Comparison of ENCODE assay signal across 8 mouse cellular contexts in genomic region chr8:70597417-70598272, GRCm38 (mm10). TPM values are rescaled to one million over a fixed set of nuclear protein-coding genes. Genes with fewer than 3 reads are reported as not detected.
DNase-seq lines count a peak whose midpoint lies in the region; ATAC-seq and TF ChIP-seq lines count a peak whose summit lies in the region.

No protein-coding gene starts in this region.

- DNase-seq in kidney, postnatal 0 days (ENCODE audit: low spot score), result no peak
- DNase-seq in kidney, postnatal 36 days, result no peak
- DNase-seq in hindbrain, postnatal 0 days (ENCODE audit: low spot score), result peak; percentile 25
- no peak for DNase-seq in neural tube, embryonic 11.5 days (ENCODE audit: low spot score)
- DNase-seq in yolk sac, embryonic 10.5 days (ENCODE audit: low spot score), result no peak
- no peak for DNase-seq in spleen, postnatal 4 days (ENCODE audit: low spot score in 2 of 2)
- DNase-seq in frontal cortex, adult 2 months (ENCODE audit: extremely low spot score in 1 of 2, low spot score in 1 of 2), result no peak

- no peak for TF ChIP-seq CTCF in kidney, postnatal 0 days (IDR thresholded peaks at IDR 0.05; ENCODE audit: low read depth)
- TF ChIP-seq CTCF in hindbrain, postnatal 0 days (IDR thresholded peaks at IDR 0.05; ENCODE audit: low read depth), result no peak

- peaks cover 40% of the 10 kb centered on the region for H3K4me1 ChIP-seq in kidney, postnatal 0 days (replicated peaks; ENCODE audit: insufficient read depth, low read length)
- H3K4me1 ChIP-seq in embryonic facial prominence, embryonic 13.5 days, result peaks cover 74% of the 10 kb centered on the region
- peaks cover 34% of the 10 kb centered on the region for H3K4me1 ChIP-seq in hindbrain, postnatal 0 days (ENCODE audit: insufficient read depth, low read length)
- H3K4me1 ChIP-seq in neural tube, embryonic 11.5 days (ENCODE audit: control insufficient read depth, insufficient read depth, low read length), result peaks cover 51% of the 10 kb centered on the region

- H3K4me3 ChIP-seq in kidney, postnatal 0 days (replicated peaks; ENCODE audit: low read depth, low read length), result peak overlapping the region; percentile 31
- H3K4me3 ChIP-seq in embryonic facial prominence, embryonic 13.5 days, result peak overlapping the region; percentile 55
- H3K4me3 ChIP-seq in hindbrain, postnatal 0 days (ENCODE audit: low read length), result peak overlapping the region; percentile 31
- H3K4me3 ChIP-seq in neural tube, embryonic 11.5 days (ENCODE audit: low read depth, low read length), result peak overlapping the region; percentile 46

- H3K27ac ChIP-seq in kidney, postnatal 0 days, result peak overlapping the region; percentile 36; the same call in 1 of the 2 replicates
- peak overlapping the region; percentile 69 for H3K27ac ChIP-seq in embryonic facial prominence, embryonic 13.5 days
- H3K27ac ChIP-seq in hindbrain, postnatal 0 days, result no peak overlapping the region
- 0 out of 2 replicates have a peak overlapping the region, but pooled peaks have one; percentile 8 for H3K27ac ChIP-seq in neural tube, embryonic 11.5 days (ENCODE audit: low read depth, low read length)

- H3K9ac ChIP-seq in kidney, postnatal 0 days (ENCODE audit: low read depth, low read length), result peak overlapping the region; percentile 60
- H3K9ac ChIP-seq in embryonic facial prominence, embryonic 13.5 days, result peak overlapping the region; percentile 85
- peak overlapping the region; percentile 53 for H3K9ac ChIP-seq in hindbrain, postnatal 0 days (replicated peaks; ENCODE audit: low read length)
- peak overlapping the region; percentile 81 for H3K9ac ChIP-seq in neural tube, embryonic 11.5 days (ENCODE audit: low read length)

- no peaks in the 10 kb centered on the region for H3K27me3 ChIP-seq in kidney, postnatal 0 days (ENCODE audit: insufficient read depth, low read length)
- H3K27me3 ChIP-seq in embryonic facial prominence, embryonic 13.5 days, result peaks cover 6% of the 10 kb centered on the region; the same call in 1 of the 2 replicates
- H3K27me3 ChIP-seq in hindbrain, postnatal 0 days (ENCODE audit: insufficient read depth, low read length), result no peaks in the 10 kb centered on the region
- 0 out of 2 replicates have a peak, but pooled peaks cover 7% of the 10 kb centered on the region for H3K27me3 ChIP-seq in neural tube, embryonic 11.5 days (ENCODE audit: control insufficient read depth, insufficient read depth, low read length)

- peak overlapping the region; percentile 74 for H3K4me2 ChIP-seq in kidney, postnatal 0 days (ENCODE audit: low read length)
- peak overlapping the region; percentile 89 for H3K4me2 ChIP-seq in embryonic facial prominence, embryonic 13.5 days
- peak overlapping the region; percentile 59 for H3K4me2 ChIP-seq in hindbrain, postnatal 0 days (ENCODE audit: low read depth, low read length)
- peak overlapping the region; percentile 90 for H3K4me2 ChIP-seq in neural tube, embryonic 11.5 days (ENCODE audit: low read depth)

- H3K36me3 ChIP-seq in kidney, postnatal 0 days (ENCODE audit: insufficient read depth, low read length), result 0 out of 2 replicates have a peak, but pooled peaks cover 2% of the 10 kb centered on the region
- peaks cover 40% of the 10 kb centered on the region for H3K36me3 ChIP-seq in embryonic facial prominence, embryonic 13.5 days
- H3K36me3 ChIP-seq in hindbrain, postnatal 0 days (ENCODE audit: insufficient read depth, low read length), result no peaks in the 10 kb centered on the region
- peaks cover 7% of the 10 kb centered on the region for H3K36me3 ChIP-seq in neural tube, embryonic 11.5 days (ENCODE audit: control insufficient read depth, insufficient read depth, low read length)

- no peaks in the 10 kb centered on the region for H3K9me3 ChIP-seq in kidney, postnatal 0 days (replicated peaks; ENCODE audit: low read length)
- no peaks in the 10 kb centered on the region for H3K9me3 ChIP-seq in embryonic facial prominence, embryonic 13.5 days
- H3K9me3 ChIP-seq in hindbrain, postnatal 0 days (ENCODE audit: low read length), result no peaks in the 10 kb centered on the region
- H3K9me3 ChIP-seq in neural tube, embryonic 11.5 days (ENCODE audit: control insufficient read depth, low read length), result 0 out of 2 replicates have a peak, but pooled peaks cover 2% of the 10 kb centered on the region

- 24% methylated on average over 65 of the region's 68 CpGs for WGBS in kidney, postnatal 0 days
- 7% methylated on average over 62 of the region's 68 CpGs for WGBS in embryonic facial prominence, embryonic 13.5 days
- 15% methylated on average over 56 of the region's 68 CpGs for WGBS in hindbrain, postnatal 0 days
- 3% methylated on average over 58 of the region's 68 CpGs for WGBS in neural tube, embryonic 11.5 days

- ATAC-seq in kidney, postnatal 0 days (replicated peaks; ENCODE audit: low FRiP score, low read depth), result no peak
- no peak for ATAC-seq in embryonic facial prominence, embryonic 13.5 days (ENCODE audit: insufficient number of reproducible peaks, insufficient read depth, low FRiP score, low TSS enrichment, low read depth)
- no peak for ATAC-seq in hindbrain, postnatal 0 days
- no peak; the same call in 1 of the 2 replicates for ATAC-seq in neural tube, embryonic 11.5 days (ENCODE audit: insufficient read depth, low FRiP score, low TSS enrichment)

RNA-seq across cellular contexts. Expression of gene Isyna1, which starts 3.5 kb away (rescaled TPM):
- 166 and 169 TPM in 2 replicates for polyA plus RNA-seq in kidney, postnatal 0 days (2015; fragmentation: Nextera tagmentation; extraction: Ambion mirVana)
- polyA plus RNA-seq in embryonic facial prominence, embryonic 13.5 days (2015; fragmentation: Nextera tagmentation; extraction: Ambion mirVana), result 153 and 166 TPM in 2 replicates
- 152 and 207 TPM in 2 replicates for total RNA-seq in hindbrain, postnatal 0 days (2014; rRNA removed)
- 99.3 and 113 TPM in 2 replicates for polyA plus RNA-seq in hindbrain, postnatal 0 days (2015; fragmentation: Nextera tagmentation; extraction: Ambion mirVana)
- 87.9 and 90.7 TPM in 2 replicates for polyA plus RNA-seq in neural tube, embryonic 11.5 days (2014; fragmentation: Nextera tagmentation; extraction: Ambion mirVana)
- polyA plus RNA-seq in frontal cortex, adult 2 months (2012; rRNA removed), result 69.0 and 81.9 TPM in 2 replicates

RNA-seq across cellular contexts. Expression of gene Ssbp4, which starts 11.0 kb away (rescaled TPM):
- polyA plus RNA-seq in kidney, postnatal 0 days (2015; fragmentation: Nextera tagmentation; extraction: Ambion mirVana), result 166 and 188 TPM in 2 replicates
- polyA plus RNA-seq in embryonic facial prominence, embryonic 13.5 days (2015; fragmentation: Nextera tagmentation; extraction: Ambion mirVana), result 100 and 107 TPM in 2 replicates
- total RNA-seq in hindbrain, postnatal 0 days (2014; rRNA removed), result 248 and 349 TPM in 2 replicates
- polyA plus RNA-seq in hindbrain, postnatal 0 days (2015; fragmentation: Nextera tagmentation; extraction: Ambion mirVana), result 188 and 189 TPM in 2 replicates
- polyA plus RNA-seq in neural tube, embryonic 11.5 days (2014; fragmentation: Nextera tagmentation; extraction: Ambion mirVana), result 125 and 137 TPM in 2 replicates
- polyA plus RNA-seq in frontal cortex, adult 2 months (2012; rRNA removed), result 266 and 276 TPM in 2 replicates

RNA-seq across cellular contexts. Expression of gene Lrrc25, which starts 18.3 kb away (rescaled TPM):
- polyA plus RNA-seq in kidney, postnatal 0 days (2015; fragmentation: Nextera tagmentation; extraction: Ambion mirVana), result 1.9 and 2.8 TPM in 2 replicates
- 1.9 TPM in 2 replicates for polyA plus RNA-seq in embryonic facial prominence, embryonic 13.5 days (2015; fragmentation: Nextera tagmentation; extraction: Ambion mirVana)
- total RNA-seq in hindbrain, postnatal 0 days (2014; rRNA removed), result 0.65 and 3.3 TPM in 2 replicates
- 1.3 and 1.5 TPM in 2 replicates for polyA plus RNA-seq in hindbrain, postnatal 0 days (2015; fragmentation: Nextera tagmentation; extraction: Ambion mirVana)
- 0.85 and 1.2 TPM in 2 replicates for polyA plus RNA-seq in neural tube, embryonic 11.5 days (2014; fragmentation: Nextera tagmentation; extraction: Ambion mirVana)
- polyA plus RNA-seq in frontal cortex, adult 2 months (2012; rRNA removed), result 0.78 and 0.86 TPM in 2 replicates

RNA-seq across cellular contexts. Expression of gene Gdf15, which starts 34.6 kb away (rescaled TPM):
- polyA plus RNA-seq in kidney, postnatal 0 days (2015; fragmentation: Nextera tagmentation; extraction: Ambion mirVana), result 3.0 and 3.2 TPM in 2 replicates
- polyA plus RNA-seq in embryonic facial prominence, embryonic 13.5 days (2015; fragmentation: Nextera tagmentation; extraction: Ambion mirVana), result 0.14 and 0.22 TPM in 2 replicates
- 1.7 TPM in 1 of 2 replicates, not detected in the other for total RNA-seq in hindbrain, postnatal 0 days (2014; rRNA removed)
- polyA plus RNA-seq in hindbrain, postnatal 0 days (2015; fragmentation: Nextera tagmentation; extraction: Ambion mirVana), result 0.25 and 0.41 TPM in 2 replicates
- polyA plus RNA-seq in neural tube, embryonic 11.5 days (2014; fragmentation: Nextera tagmentation; extraction: Ambion mirVana), result 0.28 TPM in 1 of 2 replicates, not detected in the other
- polyA plus RNA-seq in frontal cortex, adult 2 months (2012; rRNA removed), result 0.15 and 0.20 TPM in 2 replicates

RNA-seq across cellular contexts. Expression of gene Ell, which starts 58.4 kb away (rescaled TPM):
- 14.9 and 17.1 TPM in 2 replicates for polyA plus RNA-seq in kidney, postnatal 0 days (2015; fragmentation: Nextera tagmentation; extraction: Ambion mirVana)
- 20.6 and 21.3 TPM in 2 replicates for polyA plus RNA-seq in embryonic facial prominence, embryonic 13.5 days (2015; fragmentation: Nextera tagmentation; extraction: Ambion mirVana)
- 15.6 and 16.7 TPM in 2 replicates for total RNA-seq in hindbrain, postnatal 0 days (2014; rRNA removed)
- 10.0 and 10.8 TPM in 2 replicates for polyA plus RNA-seq in hindbrain, postnatal 0 days (2015; fragmentation: Nextera tagmentation; extraction: Ambion mirVana)
- 18.8 and 22.2 TPM in 2 replicates for polyA plus RNA-seq in neural tube, embryonic 11.5 days (2014; fragmentation: Nextera tagmentation; extraction: Ambion mirVana)
- 25.1 and 25.6 TPM in 2 replicates for polyA plus RNA-seq in frontal cortex, adult 2 months (2012; rRNA removed)
